Mouse (Mus musculus) embryo, embryonic 10.5 days (tissue): ENCODE measurements around the gene Dst.
"Not testable (repeated sequence)": the region's sequence is repeated elsewhere in the genome, so short reads cannot be mapped to it uniquely, and the experiment has no call there.

Source experiments
- DNase-seq: peaks from one replicate; pipeline ENCODE4 v3.0.0-alpha.2; 2015; ENCODE audit warnings: low spot score

Gene Dst

GRCm38 (mm10) chr1:34066401-34066800 lies 158.4 kb downstream of the Dst start:
- DNase-seq: not testable (repeated sequence)

- peak; percentile 51 for DNase-seq
These were observed 160.3 kb downstream of the Dst start for GRCm38 (mm10) chr1:34068341-34068740.

- no peak for DNase-seq
These were observed 161.7 kb downstream of the Dst start for GRCm38 (mm10) chr1:34069514-34070290.

GRCm38 (mm10) chr1:34070474-34070873 lies 162.4 kb downstream of the Dst start:
- no peak for DNase-seq

- no peak for DNase-seq
These were observed 163.1 kb downstream of the Dst start for GRCm38 (mm10) chr1:34070991-34071639.

- no peak for DNase-seq
These were observed 164.2 kb downstream of the Dst start for GRCm38 (mm10) chr1:34072262-34072661.

- DNase-seq: no peak
These were observed 165.6 kb downstream of the Dst start for GRCm38 (mm10) chr1:34073436-34074169.

GRCm38 (mm10) chr1:34074245-34075187 lies 166.5 kb downstream of the Dst start:
- peak; percentile 58 for DNase-seq

GRCm38 (mm10) chr1:34076701-34077421 lies 168.8 kb downstream of the Dst start:
- peak; percentile 56 for DNase-seq

GRCm38 (mm10) chr1:34077422-34077790 lies 169.4 kb downstream of the Dst start:
- no peak for DNase-seq

- no peak for DNase-seq
These were observed 169.9 kb downstream of the Dst start for GRCm38 (mm10) chr1:34077941-34078340.

GRCm38 (mm10) chr1:34089011-34089410 lies 181.0 kb downstream of the Dst start:
- no peak for DNase-seq

- DNase-seq: no peak
These were observed 182.7 kb downstream of the Dst start for GRCm38 (mm10) chr1:34090700-34091099.

GRCm38 (mm10) chr1:34093652-34094051 lies 185.6 kb downstream of the Dst start:
- DNase-seq: no peak

GRCm38 (mm10) chr1:34094301-34094700 lies 186.3 kb downstream of the Dst start:
- DNase-seq: no peak

- DNase-seq: no peak
These were observed 187.1 kb downstream of the Dst start for GRCm38 (mm10) chr1:34095173-34095572.

GRCm38 (mm10) chr1:34096923-34097322 lies 188.9 kb downstream of the Dst start:
- no peak for DNase-seq

- no peak for DNase-seq
These were observed 189.6 kb downstream of the Dst start for GRCm38 (mm10) chr1:34097640-34098039.

- no peak for DNase-seq
These were observed 191.4 kb downstream of the Dst start for GRCm38 (mm10) chr1:34099439-34099838.

GRCm38 (mm10) chr1:34100385-34100784 lies 192.4 kb downstream of the Dst start:
- DNase-seq: peak; percentile 50

GRCm38 (mm10) chr1:34102604-34103003 lies 194.6 kb downstream of the Dst start:
- no peak for DNase-seq
